Mouse (Mus musculus): ENCODE data around the gene Brdt.

- no peak for TF ChIP-seq EP300 (IDR thresholded peaks at IDR 0.05; ENCODE audit: insufficient read depth, low read depth, low read length)
- TF ChIP-seq POLR2A (IDR thresholded peaks at IDR 0.05; ENCODE audit: insufficient read depth, low read depth, low read length): no peak
Measured at GRCm38 (mm10) chr5:107304117-107304825, 26.7 kb upstream of the Brdt start.

Measured in heart, adult 2 months (tissue).